Mouse (Mus musculus) cortical plate, adult 2 months (tissue): ENCODE data around the gene Krt25.

Experiments used
- CTCF ChIP-seq: fragments of 200-500 bp; IDR thresholded peaks from 2 replicates; pipeline ENCODE4 v1.5.1; 2011; ENCODE audit warnings: mild to moderate bottlenecking, control low read depth, low read length; ENCODE audit not compliant: insufficient read depth; ENCODE audit errors: extremely low read depth
- POLR2A ChIP-seq: fragments of 200-500 bp; IDR thresholded peaks from 2 replicates; pipeline ENCODE4 v1.6.1; 2011; ENCODE audit warnings: mild to moderate bottlenecking, low read length, control low read depth; ENCODE audit not compliant: insufficient read depth; ENCODE audit errors: extremely low read depth

- TF ChIP-seq CTCF = no peak
- TF ChIP-seq POLR2A = no peak
These were observed 6.9 kb upstream of the Krt25 start for GRCm38 (mm10) chr11:99329655-99330054.
